Mouse (Mus musculus): ENCODE data around the gene Rgp1.

DNA sequence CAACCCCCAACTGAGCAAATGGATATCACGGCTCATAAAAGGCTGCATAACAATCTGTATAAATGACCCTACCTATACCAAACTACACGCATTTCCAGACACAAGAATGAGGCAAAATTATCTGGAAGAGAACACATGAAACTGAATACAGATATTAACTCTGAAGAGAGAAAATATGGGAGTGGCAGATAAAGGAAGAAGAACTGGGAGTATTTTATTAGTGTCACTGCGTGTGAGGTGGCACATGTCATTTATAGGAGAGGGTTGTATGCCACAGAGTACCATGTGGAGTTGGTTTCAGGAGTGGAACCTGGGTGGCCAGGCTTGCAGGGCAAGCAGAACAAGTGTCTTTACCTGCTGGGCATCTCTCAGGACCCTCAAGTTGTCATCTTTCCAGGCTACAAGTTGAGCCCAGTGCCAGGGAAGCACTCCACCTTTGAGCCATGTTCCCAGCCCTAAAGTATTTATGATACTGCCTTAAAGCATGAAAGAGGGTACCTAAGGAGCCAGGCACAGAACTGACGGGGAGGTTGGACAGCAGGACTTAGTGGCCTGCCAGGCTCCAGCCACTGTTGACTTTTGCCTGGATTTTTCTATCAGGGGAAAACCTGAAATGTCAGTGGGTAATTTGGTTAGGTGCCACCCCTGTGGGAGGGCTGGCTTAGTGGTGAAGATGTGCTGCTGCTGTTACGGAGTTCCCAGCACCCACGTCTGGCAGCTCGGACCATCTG is 20.3 kb downstream of the Rgp1 start:
- no peak for TF ChIP-seq CTCF (IDR thresholded peaks at IDR 0.05; ENCODE audit: extremely low read depth, insufficient read length, insufficient replicate concordance, low read depth, low read length)
- no peak for TF ChIP-seq POLR2A (IDR thresholded peaks at IDR 0.05; ENCODE audit: low read depth, low read length)
